Comparison of ENCODE assay signal across 17 mouse cellular contexts in the genomic region with DNA sequence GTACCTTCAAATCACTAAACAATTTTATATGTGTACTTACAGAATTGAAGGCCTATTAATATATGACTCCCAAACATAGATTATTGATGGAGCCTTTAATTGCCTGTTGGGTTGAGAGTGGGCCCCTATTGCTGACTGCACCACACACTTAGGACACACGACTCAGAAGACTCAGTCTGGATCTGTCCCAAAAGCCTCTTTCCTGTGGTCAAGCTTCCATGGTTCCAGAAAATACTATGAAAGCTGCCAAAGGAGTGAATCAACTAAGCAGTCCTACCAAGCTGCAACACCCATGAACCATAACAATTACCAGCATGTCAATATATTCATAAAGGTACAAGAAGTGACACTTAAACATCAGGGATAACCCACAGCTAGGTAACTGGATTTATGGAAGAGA.
"Had no signal": no experiment of that assay in that cellular context is flagged by ENCODE, and none has a peak within 500 bp of the region (broad histone marks: within the 10 kb centered on the region; RNA-seq: fewer than 3 reads in every experiment).

No protein-coding gene starts in this region.

- ATAC-seq: liver, embryonic 12.5 days; liver, postnatal 0 days; lung, postnatal 0 days; midbrain, embryonic 13.5 days; midbrain, embryonic 15.5 days; midbrain, embryonic 16.5 days had no signal

- DNase-seq: left cerebral cortex, postnatal 4 days; liver; liver, embryonic 13.5 days; liver, postnatal 0 days; lung, adult 18-20 months; lung, adult 2 months; lung, embryonic 14.5 days; lung, postnatal 10 days; lung, postnatal 14 days; lung, postnatal 36 days; lung, postnatal 4 days; midbrain, embryonic 14.5 days had no signal
